Mouse (Mus musculus) CD4-positive, CD25-positive, alpha-beta regulatory T cell (primary cell): ENCODE results near the gene Adora2b. TPM values are rescaled to one million over a fixed set of nuclear protein-coding genes. Genes with fewer than 3 reads are reported as not detected.

Source experiments
- polyA plus RNA-seq: library from polyadenylated mRNA; unstranded; fragments of 100-300 nt; shearing (Covaris generic); gene quantifications from one replicate; pipeline ENCODE4 v1.2.1, GENCODE M21; 2017

Adora2b gene
- not detected for polyA plus RNA-seq

DNA sequence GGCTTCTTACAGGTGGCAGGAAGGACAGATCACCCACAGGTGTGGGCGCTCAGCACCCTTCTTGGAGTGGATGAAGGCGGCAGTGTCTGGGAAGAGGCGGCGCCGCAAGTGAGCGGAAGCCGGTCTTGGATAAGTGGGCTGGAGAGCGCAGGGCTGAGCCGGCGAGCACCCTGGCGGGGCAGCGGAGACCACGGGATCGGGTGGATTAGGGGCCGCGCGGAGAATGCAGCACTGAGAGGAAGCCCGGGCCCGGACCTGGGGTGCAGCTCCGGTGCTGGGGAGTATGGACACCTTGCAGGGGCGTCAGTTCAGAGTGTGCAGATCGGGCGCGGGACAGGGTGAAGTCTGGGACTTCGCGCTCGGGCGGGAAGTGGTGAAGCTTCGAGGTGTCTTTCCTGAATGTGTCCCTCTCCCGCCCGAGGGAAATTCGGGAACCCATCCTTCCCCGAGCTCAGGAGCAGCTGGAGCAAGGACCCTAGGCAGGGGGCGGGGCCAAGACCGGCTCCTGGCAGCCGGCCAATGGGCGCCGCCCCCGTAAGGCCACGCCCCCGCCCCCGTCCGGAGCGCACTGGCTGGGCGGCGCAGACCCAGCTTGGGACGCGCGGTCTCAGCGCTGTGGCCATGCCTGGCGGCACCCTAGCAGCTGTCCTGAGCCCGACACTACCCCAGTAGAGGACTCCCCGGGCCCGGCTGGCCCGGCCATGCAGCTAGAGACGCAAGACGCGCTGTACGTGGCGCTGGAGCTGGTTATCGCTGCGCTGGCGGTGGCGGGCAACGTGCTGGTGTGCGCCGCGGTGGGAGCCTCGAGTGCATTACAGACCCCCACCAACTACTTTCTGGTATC is at the start of gene Adora2b:
Gene Adora2b (plus strand): TSS at position 584 of the 844 bp plus-strand sequence.

GRCm38 (mm10) chr11:62280675-62281600 is 32.2 kb downstream of the Adora2b start, which contains the start of the genes Zswim7 and Ttc19:
TSS of gene Zswim7 (minus strand) at chr11:62281375.
TSS of gene Ttc19 (plus strand) at chr11:62281473.

Other genes starting within 250 kb of the Adora2b start
- 11.1 TPM for gene Zswim7, start 32.4 kb downstream of the Adora2b start, polyA plus RNA-seq
- gene Ttc19, start 32.5 kb downstream of the Adora2b start, polyA plus RNA-seq: 34.7 TPM
- 11.7 TPM for gene Pigl, start 209.5 kb downstream of the Adora2b start, polyA plus RNA-seq
- 437 TPM for gene Ncor1, start 209.6 kb downstream of the Adora2b start, polyA plus RNA-seq